Mouse (Mus musculus): ENCODE data around the gene Pax5. TPM values are rescaled to one million over a fixed set of nuclear protein-coding genes. Genes with fewer than 3 reads are reported as not detected.

Pax5 gene
- polyA plus RNA-seq, 2 experiments = 0.05 TPM; not detected in 1

DNA sequence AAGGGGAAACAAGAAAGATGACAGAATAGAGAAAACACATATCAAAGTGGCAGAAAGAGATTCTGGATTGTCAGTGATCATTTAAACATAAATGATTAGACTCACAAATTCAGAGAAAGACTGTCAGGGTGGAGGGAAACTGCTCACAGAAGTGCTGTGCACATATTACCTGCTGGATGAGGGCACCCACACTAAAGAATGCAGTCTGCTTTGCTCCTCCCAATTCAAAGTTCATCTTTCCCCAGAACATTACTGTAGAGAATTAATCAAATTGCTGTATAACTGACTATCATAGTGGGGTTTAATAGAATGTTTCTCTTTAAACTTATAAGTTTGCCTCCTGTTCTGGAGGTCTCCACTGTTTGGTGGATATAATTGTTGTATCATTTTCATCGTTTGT, 30.2 kb upstream of the Pax5 start:
- H3K27me3 ChIP-seq (ENCODE audit: control insufficient read depth, insufficient read depth, low read length) = no peaks in the 10 kb centered on the region
- no peaks in the 10 kb centered on the region for H3K36me3 ChIP-seq (ENCODE audit: control insufficient read depth, insufficient read depth, low read length)
- 80% methylated on average over 1 of the region's 1 CpGs for WGBS

DNA sequence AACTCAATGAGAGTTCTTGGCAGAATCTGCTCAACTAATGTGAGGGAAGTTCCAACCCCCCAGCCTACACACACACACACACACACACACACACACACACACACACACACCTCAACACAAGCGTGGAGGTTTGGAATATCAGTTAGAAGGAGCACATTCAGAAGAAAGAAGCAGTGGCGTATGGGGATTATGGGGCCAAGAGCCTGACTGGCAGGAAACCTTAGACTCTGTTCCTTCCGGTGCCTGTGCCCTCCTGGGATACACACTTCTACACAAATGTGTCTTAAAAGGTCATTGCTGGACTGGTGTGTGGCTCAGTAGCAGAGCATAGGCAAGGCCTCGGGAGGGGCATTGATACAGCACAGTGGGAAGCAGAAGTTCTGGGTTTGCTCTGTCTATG, 10.9 kb upstream of the Pax5 start:
- 74% methylated on average over 4 of the region's 4 CpGs for WGBS

More for the DNA sequence above, 30.2 kb upstream of the Pax5 start:
- no peak for DNase-seq (ENCODE audit: low spot score)
- no peak for ATAC-seq (ENCODE audit: low FRiP score, low read depth)
- Histone ChIP-seq H3K27ac (replicated peaks; ENCODE audit: low read depth, low read length) (no peak overlapping the region), H3K4me1 (ENCODE audit: control insufficient read depth, insufficient read depth, low read length) (no peaks in the 10 kb centered on the region), H3K9ac (ENCODE audit: low read depth, low read length, severe bottlenecking) (no peak overlapping the region), H3K4me3 (replicated peaks; ENCODE audit: low read length) (no peak overlapping the region), H3K9me3 (ENCODE audit: control insufficient read depth, low read length) (peaks cover 8% of the 10 kb centered on the region; the same call in 1 of the 2 replicates), H3K4me2 (replicated peaks; ENCODE audit: low read depth, low read length, severe bottlenecking) (no peak overlapping the region)
- no peak for TF ChIP-seq POLR2A (IDR thresholded peaks at IDR 0.05; ENCODE audit: borderline replicate concordance, extremely low read depth, insufficient read depth, insufficient read length)

DNA sequence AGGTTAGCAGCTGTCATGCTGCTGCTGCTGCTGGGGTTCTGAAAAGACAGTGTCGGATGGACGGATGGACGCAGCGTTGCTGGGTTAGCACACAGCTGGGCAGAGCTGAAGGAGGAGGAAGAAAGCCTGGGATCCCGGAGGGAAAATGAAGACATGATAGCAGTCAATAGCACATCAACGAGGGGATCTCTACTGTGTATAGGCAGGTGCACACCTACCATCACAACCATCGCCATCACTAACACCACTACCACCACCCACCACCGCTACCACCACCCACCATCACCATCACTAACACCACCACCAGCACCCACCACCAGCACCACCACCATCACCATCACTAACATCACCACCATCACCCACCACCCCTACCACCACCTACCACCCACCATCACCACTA, 9.8 kb upstream of the Pax5 start:
- no peak for TF ChIP-seq POLR2A (IDR thresholded peaks at IDR 0.05; ENCODE audit: borderline replicate concordance, extremely low read depth, insufficient read depth, insufficient read length)
- ATAC-seq (ENCODE audit: low FRiP score, low read depth) = no peak

More for the DNA sequence above, 10.9 kb upstream of the Pax5 start:
- H3K27ac ChIP-seq (replicated peaks; ENCODE audit: low read depth, low read length) = no peak overlapping the region
- no peak for DNase-seq (ENCODE audit: low spot score)
- no peaks in the 10 kb centered on the region for H3K36me3 ChIP-seq (ENCODE audit: control insufficient read depth, insufficient read depth, low read length)
- peaks cover 31% of the 10 kb centered on the region for H3K27me3 ChIP-seq (ENCODE audit: control insufficient read depth, insufficient read depth, low read length)
- H3K9me3 ChIP-seq (ENCODE audit: control insufficient read depth, low read length) = no peaks in the 10 kb centered on the region
- H3K4me3 ChIP-seq (replicated peaks; ENCODE audit: low read length) = no peak overlapping the region
- H3K4me2 ChIP-seq (replicated peaks; ENCODE audit: low read depth, low read length, severe bottlenecking) = no peak overlapping the region
- H3K4me1 ChIP-seq (ENCODE audit: control insufficient read depth, insufficient read depth, low read length) = no peaks in the 10 kb centered on the region
- no peak for TF ChIP-seq POLR2A (IDR thresholded peaks at IDR 0.05; ENCODE audit: borderline replicate concordance, extremely low read depth, insufficient read depth, insufficient read length)
- ATAC-seq (ENCODE audit: low FRiP score, low read depth) = no peak
- H3K9ac ChIP-seq (ENCODE audit: low read depth, low read length, severe bottlenecking) = no peak overlapping the region

DNA sequence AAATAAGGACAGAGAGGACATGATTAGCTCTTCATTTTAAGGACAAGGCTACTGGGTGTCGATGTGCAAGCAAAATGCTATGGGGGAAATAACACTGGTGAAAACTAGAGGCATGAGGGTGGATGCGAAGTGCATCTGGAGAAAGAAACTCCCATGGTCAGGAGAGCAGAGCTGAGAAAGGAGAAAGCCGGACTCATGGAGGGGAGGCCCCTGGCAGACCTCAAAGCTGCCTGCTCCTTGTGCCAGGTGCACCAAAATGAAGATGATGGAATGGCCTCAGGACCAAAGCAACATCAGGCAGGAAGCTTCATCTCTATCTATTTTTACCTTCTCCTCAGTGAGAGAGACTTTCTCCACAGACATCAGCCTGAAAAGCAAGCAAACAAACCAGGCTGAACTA, 7.4 kb upstream of the Pax5 start:
- H3K4me2 ChIP-seq (replicated peaks; ENCODE audit: low read depth, low read length, severe bottlenecking) = no peak overlapping the region
- no peaks in the 10 kb centered on the region for H3K36me3 ChIP-seq (ENCODE audit: control insufficient read depth, insufficient read depth, low read length)
- H3K4me3 ChIP-seq (replicated peaks; ENCODE audit: low read length) = no peak overlapping the region
- ATAC-seq (ENCODE audit: low FRiP score, low read depth) (no peak), DNase-seq (ENCODE audit: low spot score) (no peak)
- peaks cover 6% of the 10 kb centered on the region; the same call in 1 of the 2 replicates for H3K4me1 ChIP-seq (ENCODE audit: control insufficient read depth, insufficient read depth, low read length)
- peaks cover 63% of the 10 kb centered on the region for H3K27me3 ChIP-seq (ENCODE audit: control insufficient read depth, insufficient read depth, low read length)
- 76% methylated on average over 3 of the region's 3 CpGs for WGBS
- no peak overlapping the region for H3K9ac ChIP-seq (ENCODE audit: low read depth, low read length, severe bottlenecking)
- no peaks in the 10 kb centered on the region for H3K9me3 ChIP-seq (ENCODE audit: control insufficient read depth, low read length)
- TF ChIP-seq POLR2A (IDR thresholded peaks at IDR 0.05; ENCODE audit: borderline replicate concordance, extremely low read depth, insufficient read depth, insufficient read length) = no peak
- H3K27ac ChIP-seq (replicated peaks; ENCODE audit: low read depth, low read length) = no peak overlapping the region

More for the DNA sequence above, 9.8 kb upstream of the Pax5 start:
- Histone ChIP-seq H3K4me1 (ENCODE audit: control insufficient read depth, insufficient read depth, low read length) (no peaks in the 10 kb centered on the region), H3K36me3 (ENCODE audit: control insufficient read depth, insufficient read depth, low read length) (no peaks in the 10 kb centered on the region), H3K4me3 (replicated peaks; ENCODE audit: low read length) (no peak overlapping the region), H3K9me3 (ENCODE audit: control insufficient read depth, low read length) (no peaks in the 10 kb centered on the region), H3K27ac (replicated peaks; ENCODE audit: low read depth, low read length) (no peak overlapping the region), H3K4me2 (replicated peaks; ENCODE audit: low read depth, low read length, severe bottlenecking) (no peak overlapping the region), H3K9ac (ENCODE audit: low read depth, low read length, severe bottlenecking) (no peak overlapping the region), H3K27me3 (ENCODE audit: control insufficient read depth, insufficient read depth, low read length) (peaks cover 39% of the 10 kb centered on the region)
- WGBS = 91% methylated on average over 8 of the region's 8 CpGs
- DNase-seq (ENCODE audit: low spot score) = no peak

DNA sequence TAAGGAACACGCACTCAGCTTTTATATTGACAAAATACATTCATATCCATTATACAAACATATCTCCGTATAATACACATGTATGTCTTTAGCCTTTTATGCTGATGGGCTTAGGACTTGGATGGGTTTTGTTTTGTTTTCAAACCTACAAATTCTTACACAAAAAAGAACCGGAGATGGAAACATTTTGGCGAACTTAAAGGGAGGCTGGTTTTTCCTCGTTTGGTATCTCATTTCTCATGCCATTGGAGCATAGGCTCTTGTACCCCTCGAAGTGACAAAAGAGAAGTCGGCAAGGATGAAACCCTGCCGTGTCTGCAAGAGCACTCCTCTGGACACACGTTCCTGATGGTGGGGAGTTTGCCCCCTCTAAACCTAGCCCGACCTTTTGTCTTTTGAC, 6.1 kb upstream of the Pax5 start:
- Histone ChIP-seq H3K9ac (ENCODE audit: low read depth, low read length, severe bottlenecking) (no peak overlapping the region), H3K36me3 (ENCODE audit: control insufficient read depth, insufficient read depth, low read length) (no peaks in the 10 kb centered on the region), H3K4me3 (replicated peaks; ENCODE audit: low read length) (no peak overlapping the region), H3K4me1 (ENCODE audit: control insufficient read depth, insufficient read depth, low read length) (peaks cover 6% of the 10 kb centered on the region; the same call in 1 of the 2 replicates), H3K27me3 (ENCODE audit: control insufficient read depth, insufficient read depth, low read length) (peaks cover 75% of the 10 kb centered on the region), H3K27ac (replicated peaks; ENCODE audit: low read depth, low read length) (no peak overlapping the region), H3K4me2 (replicated peaks; ENCODE audit: low read depth, low read length, severe bottlenecking) (no peak overlapping the region), H3K9me3 (ENCODE audit: control insufficient read depth, low read length) (no peaks in the 10 kb centered on the region)
- DNase-seq (ENCODE audit: low spot score) (no peak), ATAC-seq (ENCODE audit: low FRiP score, low read depth) (no peak)
- 5% methylated on average over 10 of the region's 10 CpGs for WGBS
- TF ChIP-seq POLR2A (IDR thresholded peaks at IDR 0.05; ENCODE audit: borderline replicate concordance, extremely low read depth, insufficient read depth, insufficient read length) = no peak

All from limb, embryonic 14.5 days (tissue).